Mouse (Mus musculus) embryonic facial prominence, embryonic 15.5 days (tissue): Measurements from ENCODE around the gene Polr2l. TPM values are rescaled to one million over a fixed set of nuclear protein-coding genes. Genes with fewer than 3 reads are reported as not detected.

Experiments used
- ATAC-seq: fragments of 200-750 bp; cut with Nextera tagmentation; 2 replicates; pipeline ENCODE4 v1.8.0; 2017; ENCODE audit warnings: low read depth, moderate TSS enrichment; ENCODE audit not compliant: insufficient number of reproducible peaks, low FRiP score, low TSS enrichment
- H3K27ac ChIP-seq: fragments of 300-500 bp; sonication (generic); replicated peaks from 2 replicates; pipeline ENCODE4 v1.5.1; 2015; ENCODE audit warnings: mild to moderate bottlenecking, inconsistent platforms
- H3K27me3 ChIP-seq: fragments of 300-500 bp; sonication (generic); 2 replicates; pipeline ENCODE4 v1.6.1; 2015; ENCODE audit warnings: inconsistent platforms
- H3K36me3 ChIP-seq: fragments of 300-500 bp; sonication (generic); 2 replicates; pipeline ENCODE4 v1.6.1; 2015; ENCODE audit warnings: mild to moderate bottlenecking, inconsistent platforms
- H3K4me1 ChIP-seq: fragments of 300-500 bp; sonication (generic); 2 replicates; pipeline ENCODE4 v1.6.1; 2015; ENCODE audit warnings: inconsistent platforms
- H3K4me2 ChIP-seq: fragments of 300-500 bp; sonication (generic); replicated peaks from 2 replicates; pipeline ENCODE4 v1.6.1; 2015; ENCODE audit warnings: mild to moderate bottlenecking, inconsistent platforms
- H3K4me3 ChIP-seq: fragments of 300-500 bp; sonication (generic); replicated peaks from 2 replicates; pipeline ENCODE4 v1.5.1; 2015; ENCODE audit warnings: mild to moderate bottlenecking, inconsistent platforms
- H3K9ac ChIP-seq: fragments of 300-500 bp; sonication (generic); 2 replicates; pipeline ENCODE4 v1.6.1; 2015; ENCODE audit warnings: inconsistent platforms
- H3K9me3 ChIP-seq: fragments of 300-500 bp; sonication (generic); replicated peaks from 2 replicates; pipeline ENCODE4 v1.6.1; 2016; ENCODE audit warnings: inconsistent platforms
- WGBS: fragments of 180-500 bp; shearing (Covaris S2); methylation state at CpG from one replicate; pipeline ENCODE4 v1.1.7; 2015; 5-methylcytosine and 5-hydroxymethylcytosine counted together
- polyA plus RNA-seq: library from polyadenylated mRNA; unstranded; fragments of >200 nt; fragmentation: Nextera tagmentation; extraction: Ambion mirVana; gene quantifications from 2 replicates; pipeline ENCODE4 v1.2.1, GENCODE M21; 2015

The Polr2l gene
- polyA plus RNA-seq, 1 experiment from 2014 or later, result 63.9 TPM

GRCm38 (mm10) chr7:141484186-141485120 is 9.5 kb upstream of the Polr2l start:
- H3K9ac ChIP-seq, result no peak overlapping the region
- no peak for ATAC-seq
- no peaks in the 10 kb centered on the region for H3K9me3 ChIP-seq
- peaks cover 27% of the 10 kb centered on the region for H3K4me1 ChIP-seq
- WGBS, result 67% methylated on average over 5 of the region's 5 CpGs
- H3K36me3 ChIP-seq, result no peaks in the 10 kb centered on the region
- peaks cover 25% of the 10 kb centered on the region for H3K27me3 ChIP-seq
- H3K4me3 ChIP-seq, result no peak overlapping the region
- H3K27ac ChIP-seq, result no peak overlapping the region
- no peak overlapping the region for H3K4me2 ChIP-seq

GRCm38 (mm10) chr7:141483114-141483653 is 8.3 kb upstream of the Polr2l start:
- no peaks in the 10 kb centered on the region for H3K36me3 ChIP-seq
- H3K27me3 ChIP-seq, result peaks cover 25% of the 10 kb centered on the region
- no peak overlapping the region for H3K4me3 ChIP-seq
- WGBS, result 78% methylated on average over 6 of the region's 6 CpGs
- H3K4me2 ChIP-seq, result no peak overlapping the region
- H3K4me1 ChIP-seq, result peaks cover 31% of the 10 kb centered on the region
- H3K9me3 ChIP-seq, result no peaks in the 10 kb centered on the region
- ATAC-seq, result no peak
- H3K27ac ChIP-seq, result no peak overlapping the region
- no peak overlapping the region for H3K9ac ChIP-seq

- no peaks in the 10 kb centered on the region for H3K9me3 ChIP-seq
- no peak for ATAC-seq
- 0 out of 2 replicates have a peak overlapping the region, but pooled peaks have one; percentile 16 for H3K9ac ChIP-seq
- WGBS, result 7% methylated on average over 11 of the region's 11 CpGs
- peak overlapping the region; percentile 48 for H3K4me3 ChIP-seq
- H3K4me1 ChIP-seq, result peaks cover 37% of the 10 kb centered on the region
- H3K36me3 ChIP-seq, result no peaks in the 10 kb centered on the region
- no peak overlapping the region for H3K27ac ChIP-seq
- H3K4me2 ChIP-seq, result peak overlapping the region; percentile 91
- H3K27me3 ChIP-seq, result peaks cover 25% of the 10 kb centered on the region
Measured at GRCm38 (mm10) chr7:141482531-141483024, 7.6 kb upstream of the Polr2l start.

DNA sequence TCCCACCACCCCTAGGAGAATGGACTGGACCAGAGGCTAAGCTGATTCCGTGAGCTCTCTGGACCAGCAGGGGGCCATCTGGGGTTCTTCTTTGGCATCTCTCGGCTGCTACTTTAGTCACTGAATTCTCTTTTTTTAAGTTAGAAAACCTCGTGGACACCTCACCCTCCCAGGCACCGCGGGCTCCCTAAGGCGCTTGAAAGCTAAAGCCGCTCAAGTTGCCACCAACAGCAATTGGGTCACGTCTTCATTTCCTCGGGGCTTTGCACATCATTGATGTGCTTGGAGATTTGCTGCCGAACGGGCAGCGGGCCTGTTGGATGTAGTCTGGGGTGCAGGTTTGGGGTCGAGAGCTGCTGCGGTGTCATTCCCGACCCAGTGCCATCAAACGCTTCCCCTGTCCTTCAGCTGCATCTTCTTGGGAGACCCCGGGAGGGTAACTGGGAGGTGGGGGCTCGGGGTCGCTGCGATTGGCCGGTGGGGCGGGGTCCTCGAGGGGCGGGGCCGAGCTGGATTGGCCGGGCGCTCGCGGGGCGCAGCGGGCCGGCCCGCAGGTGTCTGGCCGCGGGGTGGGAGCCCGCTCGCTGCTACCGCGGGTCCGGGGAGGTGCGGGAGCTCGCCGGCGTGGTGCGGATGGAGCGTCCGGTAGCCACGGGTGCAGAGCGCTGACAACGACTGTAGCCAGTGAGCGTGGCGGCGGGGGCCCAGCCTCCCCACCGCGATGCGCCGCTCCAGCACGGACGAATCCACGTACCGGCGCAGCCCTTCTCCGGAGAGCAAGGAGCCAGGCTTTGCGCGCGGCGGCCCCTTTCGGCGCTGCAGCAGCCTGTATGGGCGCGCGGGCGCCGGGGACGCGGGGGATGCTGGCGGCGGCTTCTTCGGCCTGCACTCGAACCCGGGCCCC is 6.8 kb upstream of the Polr2l start:
- Histone ChIP-seq H3K27ac (no peak overlapping the region), H3K9ac (0 out of 2 replicates have a peak overlapping the region, but pooled peaks have one; percentile 16), H3K27me3 (peaks cover 25% of the 10 kb centered on the region), H3K36me3 (no peaks in the 10 kb centered on the region), H3K9me3 (no peaks in the 10 kb centered on the region), H3K4me2 (peak overlapping the region; percentile 91), H3K4me3 (peak overlapping the region; percentile 48), H3K4me1 (peaks cover 45% of the 10 kb centered on the region)
- WGBS, result under 1% methylated on average over 81 of the region's 81 CpGs
- no peak for ATAC-seq

- Histone ChIP-seq H3K9me3 (no peaks in the 10 kb centered on the region), H3K4me1 (peaks cover 53% of the 10 kb centered on the region), H3K9ac (no peak overlapping the region), H3K27me3 (peaks cover 25% of the 10 kb centered on the region), H3K4me2 (peak overlapping the region; percentile 91), H3K36me3 (no peaks in the 10 kb centered on the region), H3K27ac (no peak overlapping the region), H3K4me3 (peak overlapping the region; percentile 48)
- WGBS, result 9% methylated on average over 10 of the region's 10 CpGs
- peak; percentile 12; the same call in 1 of the 2 replicates for ATAC-seq
Measured at GRCm38 (mm10) chr7:141480842-141481497, 6.0 kb upstream of the Polr2l start.

DNA sequence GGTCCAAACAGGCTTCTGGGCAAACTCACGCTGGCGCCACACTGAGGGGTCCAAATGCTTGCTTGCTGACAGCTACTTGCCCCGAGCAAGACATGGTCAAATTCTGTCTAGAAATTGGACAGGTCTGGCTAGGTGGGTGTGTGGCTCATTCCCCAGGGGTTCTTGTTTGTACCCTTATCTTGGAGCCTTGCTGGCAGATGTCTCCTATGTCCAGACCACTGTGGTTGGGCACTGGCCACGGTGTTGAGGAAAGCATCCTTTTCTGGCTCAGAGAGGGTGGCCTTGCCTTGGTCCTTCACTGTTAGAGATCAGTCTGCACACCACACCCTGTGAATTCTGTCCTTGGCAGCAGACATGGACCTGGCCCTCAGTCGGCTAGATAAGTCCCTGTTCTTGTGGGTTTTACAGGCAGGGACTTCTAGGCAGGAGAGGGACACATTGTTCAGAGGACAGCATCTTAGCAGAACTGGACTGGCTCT is 3.4 kb upstream of the Polr2l start:
- Histone ChIP-seq H3K4me3 (no peak overlapping the region), H3K27me3 (peaks cover 24% of the 10 kb centered on the region), H3K4me1 (peaks cover 71% of the 10 kb centered on the region), H3K4me2 (peak overlapping the region; percentile 90; the same call in 1 of the 2 replicates), H3K27ac (peak overlapping the region; percentile 92), H3K9me3 (no peaks in the 10 kb centered on the region), H3K36me3 (no peaks in the 10 kb centered on the region), H3K9ac (no peak overlapping the region)
- 68% methylated on average over 5 of the region's 5 CpGs for WGBS
- ATAC-seq, result no peak

DNA sequence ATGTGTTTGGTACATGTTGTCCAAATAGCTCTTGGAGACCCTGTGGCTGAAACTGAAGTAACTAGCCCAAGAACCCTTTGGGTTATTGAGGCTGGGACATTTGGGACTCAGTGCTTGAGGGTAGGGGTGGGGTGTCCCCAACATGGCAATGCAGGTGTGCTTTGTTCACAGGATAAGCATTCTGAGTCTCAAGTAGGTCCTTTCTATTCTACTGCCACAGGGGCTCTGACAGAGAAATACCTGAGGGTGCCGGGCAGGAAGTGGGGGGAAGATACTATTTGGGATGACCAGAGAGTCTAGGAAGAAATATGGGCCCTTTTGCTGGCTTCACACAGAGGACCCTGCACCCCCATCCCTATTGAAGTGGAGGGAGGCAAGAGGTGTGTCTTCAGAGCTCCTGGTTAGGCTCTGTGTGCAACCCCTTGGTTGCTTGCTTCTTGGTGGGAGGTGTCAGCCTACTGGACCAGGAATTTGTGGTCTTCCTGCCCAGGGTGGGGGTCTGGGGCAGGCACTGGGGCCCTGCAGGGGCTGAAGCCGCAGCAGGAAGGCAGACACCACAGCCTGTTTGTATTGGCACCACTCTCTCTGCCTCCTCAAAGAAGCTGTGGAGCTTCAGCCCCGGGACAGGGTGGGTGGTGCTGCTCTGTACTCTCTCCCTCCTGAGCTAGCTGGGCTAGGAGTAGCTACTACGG is 2.8 kb upstream of the Polr2l start:
- H3K27me3 ChIP-seq, result peaks cover 20% of the 10 kb centered on the region
- peaks cover 66% of the 10 kb centered on the region for H3K4me1 ChIP-seq
- WGBS, result 44% methylated on average over 4 of the region's 4 CpGs
- no peak overlapping the region for H3K4me3 ChIP-seq
- H3K9me3 ChIP-seq, result no peaks in the 10 kb centered on the region
- ATAC-seq, result no peak; the same call in 1 of the 2 replicates
- H3K9ac ChIP-seq, result no peak overlapping the region
- H3K36me3 ChIP-seq, result peaks cover 2% of the 10 kb centered on the region; the same call in 1 of the 2 replicates
- H3K27ac ChIP-seq, result peak overlapping the region; percentile 92
- H3K4me2 ChIP-seq, result peak overlapping the region; percentile 90

- H3K27me3 ChIP-seq, result peaks cover 12% of the 10 kb centered on the region
- peaks cover 9% of the 10 kb centered on the region for H3K36me3 ChIP-seq
- peak overlapping the region; percentile 76 for H3K4me3 ChIP-seq
- ATAC-seq, result no peak
- no peak overlapping the region for H3K9ac ChIP-seq
- no peaks in the 10 kb centered on the region for H3K9me3 ChIP-seq
- peaks cover 58% of the 10 kb centered on the region for H3K4me1 ChIP-seq
- H3K27ac ChIP-seq, result peak overlapping the region; percentile 92
- WGBS, result 6% methylated on average over 7 of the region's 7 CpGs
- peak overlapping the region; percentile 90 for H3K4me2 ChIP-seq
Measured at GRCm38 (mm10) chr7:141476981-141477370, 2.0 kb upstream of the Polr2l start.

GRCm38 (mm10) chr7:141476226-141476980 is 1.5 kb upstream of the Polr2l start:
- Histone ChIP-seq H3K27ac (peak overlapping the region; percentile 92), H3K9ac (peak overlapping the region; percentile 71), H3K9me3 (no peaks in the 10 kb centered on the region), H3K4me1 (peaks cover 52% of the 10 kb centered on the region), H3K36me3 (peaks cover 13% of the 10 kb centered on the region), H3K4me2 (peak overlapping the region; percentile 90), H3K27me3 (peaks cover 6% of the 10 kb centered on the region; the same call in 1 of the 2 replicates), H3K4me3 (peak overlapping the region; percentile 76)
- peak; percentile 67 for ATAC-seq
- WGBS, result 1% methylated on average over 17 of the region's 17 CpGs
